8 mouse cellular contexts compared by ENCODE assay signal in genomic region chr6:143174906-143175656, GRCm38 (mm10). TPM values are rescaled to one million over a fixed set of nuclear protein-coding genes. Genes with fewer than 3 reads are reported as not detected.
DNase-seq lines count a peak whose midpoint lies in the region; ATAC-seq and TF ChIP-seq lines count a peak whose summit lies in the region.

No protein-coding gene starts in this region.

- H3K4me2 ChIP-seq in forebrain, embryonic 15.5 days (replicated peaks), result no peak overlapping the region

- no peak overlapping the region for H3K4me3 ChIP-seq in thymus, adult 2 months (ENCODE audit: control insufficient read depth, insufficient read depth, low read length)
- H3K4me3 ChIP-seq in forebrain, embryonic 15.5 days, result no peak overlapping the region

- no peaks in the 10 kb centered on the region for H3K27me3 ChIP-seq in thymus, adult 2 months (ENCODE audit: control insufficient read depth, insufficient read depth, low read length)
- H3K27me3 ChIP-seq in forebrain, embryonic 15.5 days, result no peaks in the 10 kb centered on the region

- H3K9me3 ChIP-seq in forebrain, embryonic 15.5 days, result no peaks in the 10 kb centered on the region

- WGBS in thymus, adult 2 months, result 52% methylated on average over 3 of the region's 3 CpGs
- 37% methylated on average over 3 of the region's 3 CpGs for WGBS in forebrain, embryonic 15.5 days

- H3K36me3 ChIP-seq in thymus, adult 2 months (ENCODE audit: control insufficient read depth, insufficient read depth, low read length), result peaks cover 54% of the 10 kb centered on the region
- peaks cover 4% of the 10 kb centered on the region; the same call in 1 of the 2 replicates for H3K36me3 ChIP-seq in forebrain, embryonic 15.5 days

- DNase-seq in cerebellum, adult 11-12 months, result no peak
- DNase-seq in thymus, adult 2 months, result peak; percentile 49
- DNase-seq in thymus, adult 18-20 months, result no peak
- peak; percentile 57 to 73 for DNase-seq in kidney, postnatal 25 days
- peak; percentile 70 for DNase-seq in lung, postnatal 25 days (ENCODE audit: low spot score)
- peak; percentile 59 for DNase-seq in thymus, postnatal 0 days (ENCODE audit: low spot score)

- no peak for TF ChIP-seq POLR2A in thymus, adult 2 months (IDR thresholded peaks at IDR 0.05; ENCODE audit: control insufficient read depth, extremely low read depth, insufficient read depth, low read length, poor library complexity)

- ATAC-seq in cerebellum, adult (ENCODE audit: insufficient number of reproducible peaks, low FRiP score, low TSS enrichment), result peak; percentile 29; the same call in 1 of the 2 replicates
- 0 out of 2 replicates have a peak, but pooled peaks have one; percentile 19 for ATAC-seq in forebrain, embryonic 15.5 days (replicated peaks)

- H3K27ac ChIP-seq in thymus, adult 2 months (ENCODE audit: control insufficient read depth, insufficient read depth, low read length), result no peak overlapping the region
- H3K27ac ChIP-seq in forebrain, embryonic 15.5 days (replicated peaks), result no peak overlapping the region

- H3K9ac ChIP-seq in forebrain, embryonic 15.5 days (replicated peaks), result no peak overlapping the region

- no peak for TF ChIP-seq CTCF in thymus, adult 2 months (IDR thresholded peaks at IDR 0.05; ENCODE audit: borderline replicate concordance, control insufficient read depth, extremely low read depth, insufficient read depth, low read length, poor library complexity)

- peaks cover 34% of the 10 kb centered on the region for H3K4me1 ChIP-seq in thymus, adult 2 months (replicated peaks; ENCODE audit: control insufficient read depth, insufficient read depth, low read length)
- peaks cover 4% of the 10 kb centered on the region for H3K4me1 ChIP-seq in forebrain, embryonic 15.5 days

RNA-seq across cellular contexts. Expression of gene Etnk1, which starts 8.1 kb away (rescaled TPM):
- 113 and 166 TPM in 2 replicates for polyA plus RNA-seq in thymus, adult 2 months (2012; rRNA removed)
- polyA plus RNA-seq in forebrain, embryonic 15.5 days (2015; fragmentation: Nextera tagmentation; extraction: Ambion mirVana), result 31.8 and 33.5 TPM in 2 replicates
- polyA plus RNA-seq in thymus, postnatal 0 days (2015; fragmentation: Nextera tagmentation; extraction: Ambion mirVana), result 33.2 and 37.9 TPM in 2 replicates

Comparison
In these comparisons a context has a peak if more than half of its experiments do, and no peak if none do; other contexts are left out.
1. DNase-seq: peak in thymus, adult 2 months (single experiment), kidney, postnatal 25 days (2 of 2), lung, postnatal 25 days (single experiment) and thymus, postnatal 0 days (single experiment); none in cerebellum, adult 11-12 months (single experiment) and thymus, adult 18-20 months (0 of 2).